Mouse (Mus musculus): ENCODE measurements around the gene Pidd1.
A peak's percentile ranks its signal among the peaks of the same experiment; 100 is the strongest.

Pidd1 gene

DNA sequence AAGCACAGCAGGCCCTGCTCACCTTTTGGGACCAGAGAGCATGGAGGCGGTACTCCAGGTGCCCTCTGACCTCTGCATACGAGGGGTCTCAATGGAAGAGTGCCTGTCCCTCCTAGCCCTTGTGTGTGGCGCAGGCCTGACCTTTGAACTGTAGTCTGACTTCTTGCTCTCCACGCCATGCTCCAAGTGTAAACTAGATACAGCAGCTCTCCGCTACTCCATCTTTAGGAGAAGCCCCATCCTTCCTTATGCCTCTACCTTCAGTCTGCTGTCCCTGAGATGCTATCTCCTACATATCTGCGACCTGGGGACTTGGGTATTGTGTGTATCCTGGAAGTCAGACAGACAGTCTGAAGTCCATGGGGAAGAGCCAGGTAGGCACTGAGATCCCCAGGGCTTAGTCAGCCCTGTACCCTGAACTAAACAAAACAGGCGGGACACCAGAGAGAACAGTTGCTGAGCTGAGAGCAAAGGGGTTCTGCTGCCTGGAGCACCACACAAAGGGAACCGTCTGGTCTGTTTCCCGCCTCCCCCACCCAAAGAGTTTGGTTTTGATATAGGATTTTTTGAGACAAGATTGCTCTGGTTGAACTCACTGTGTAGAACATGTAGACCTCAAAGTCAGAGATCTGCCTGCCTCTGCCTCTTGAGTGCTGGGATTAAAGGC, 7.8 kb downstream of the Pidd1 start:
- DNase-seq (ENCODE audit: low spot score), result no peak

DNA sequence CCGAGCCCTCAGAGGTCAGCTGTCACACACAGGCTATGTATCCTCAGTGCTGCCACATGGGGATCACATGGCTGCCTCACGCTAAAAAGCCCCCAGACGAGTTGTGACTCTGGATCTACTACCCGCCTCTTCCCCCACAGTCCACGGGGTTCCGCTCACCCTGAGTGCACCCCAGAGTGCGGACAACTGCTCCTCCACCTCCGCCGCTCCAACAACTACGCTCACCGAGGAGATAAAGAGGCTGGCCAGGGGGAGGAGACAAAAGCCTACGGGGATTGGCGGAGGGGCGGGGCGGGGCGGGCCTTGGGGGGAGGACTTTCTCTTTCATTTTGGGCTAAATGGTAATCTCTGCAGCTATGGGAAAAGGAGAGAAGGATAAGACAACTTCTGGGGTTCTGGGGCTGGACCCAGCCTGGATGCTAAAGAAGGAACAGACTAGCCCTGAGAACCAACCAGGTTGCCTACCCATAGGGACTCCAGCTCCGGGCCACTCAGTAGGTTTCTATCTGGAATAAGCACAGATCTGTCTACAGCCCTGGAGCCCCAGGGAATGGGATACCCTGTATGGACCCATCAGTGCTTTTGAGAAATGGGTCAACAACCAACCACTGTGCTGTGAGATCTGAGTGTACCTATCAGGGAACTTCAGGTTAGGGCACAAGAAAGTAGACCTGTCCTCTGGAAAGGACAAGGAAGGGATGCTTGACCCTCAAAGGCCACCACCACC, 8.5 kb downstream of the Pidd1 start:
- peak; percentile 49 for DNase-seq (ENCODE audit: low spot score)

DNA sequence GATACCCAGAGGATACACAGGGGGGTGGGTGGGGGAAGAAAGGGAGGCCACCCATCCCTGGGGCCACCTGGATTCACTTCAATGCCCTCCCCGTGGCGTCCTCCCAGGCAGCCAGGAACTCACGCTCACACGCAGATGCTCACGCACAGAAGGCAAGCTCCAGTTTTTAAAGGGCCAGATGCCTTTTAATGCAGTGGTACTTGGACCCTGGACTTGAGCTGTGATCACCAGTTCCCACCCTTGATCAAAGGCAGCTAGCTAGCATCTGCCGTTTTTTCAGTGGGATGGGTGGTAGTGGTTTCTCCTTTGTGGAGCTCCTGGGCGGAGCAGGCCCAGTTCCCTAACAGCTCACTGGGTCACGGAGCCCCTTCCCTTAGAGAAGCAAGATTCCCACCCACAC, 9.4 kb downstream of the Pidd1 start:
- peak; percentile 68 for DNase-seq (ENCODE audit: low spot score)

DNA sequence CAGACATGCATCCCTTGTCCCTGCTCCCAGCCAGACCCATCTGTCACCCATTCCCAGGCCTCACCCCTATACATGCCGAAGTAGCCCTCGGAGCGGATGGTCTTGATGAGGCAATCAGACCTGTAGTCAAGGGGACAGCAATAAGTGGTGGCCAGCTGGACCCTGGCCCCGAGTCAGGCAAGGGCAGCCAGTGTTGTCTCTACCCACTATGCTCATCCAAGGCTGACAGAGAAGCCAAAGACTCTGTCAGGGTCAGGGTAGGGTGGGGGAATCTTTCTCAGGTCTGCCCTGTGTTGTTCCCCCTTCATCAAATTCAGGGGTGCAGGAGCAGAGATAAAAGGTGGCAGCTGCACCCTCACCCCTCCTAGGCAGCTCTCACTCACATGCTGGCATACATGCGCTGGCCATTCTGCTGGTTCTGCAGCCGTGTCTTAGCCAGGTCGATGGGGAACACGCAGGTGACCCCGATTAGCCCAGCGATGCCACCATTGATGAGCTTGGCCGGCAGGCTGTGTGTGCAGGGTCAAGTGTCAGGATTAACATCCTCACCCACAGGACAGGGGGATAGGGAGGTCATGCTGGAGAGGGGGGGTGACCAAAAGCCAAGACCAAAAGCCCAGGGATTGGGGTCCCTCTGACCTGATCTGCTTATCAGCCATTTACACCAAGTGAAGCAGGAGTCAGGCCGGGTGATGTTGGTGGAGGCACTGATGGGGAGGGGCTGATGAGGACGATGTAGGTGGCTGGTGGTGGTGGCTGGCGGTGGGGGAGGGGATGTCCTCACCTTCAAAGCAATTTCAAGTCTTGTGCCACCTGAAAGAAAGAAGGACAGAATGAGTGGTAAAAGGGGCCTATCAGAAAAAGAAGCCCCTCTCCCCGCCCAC, 10.1 kb downstream of the Pidd1 start:
- DNase-seq (ENCODE audit: low spot score), result no peak

DNA sequence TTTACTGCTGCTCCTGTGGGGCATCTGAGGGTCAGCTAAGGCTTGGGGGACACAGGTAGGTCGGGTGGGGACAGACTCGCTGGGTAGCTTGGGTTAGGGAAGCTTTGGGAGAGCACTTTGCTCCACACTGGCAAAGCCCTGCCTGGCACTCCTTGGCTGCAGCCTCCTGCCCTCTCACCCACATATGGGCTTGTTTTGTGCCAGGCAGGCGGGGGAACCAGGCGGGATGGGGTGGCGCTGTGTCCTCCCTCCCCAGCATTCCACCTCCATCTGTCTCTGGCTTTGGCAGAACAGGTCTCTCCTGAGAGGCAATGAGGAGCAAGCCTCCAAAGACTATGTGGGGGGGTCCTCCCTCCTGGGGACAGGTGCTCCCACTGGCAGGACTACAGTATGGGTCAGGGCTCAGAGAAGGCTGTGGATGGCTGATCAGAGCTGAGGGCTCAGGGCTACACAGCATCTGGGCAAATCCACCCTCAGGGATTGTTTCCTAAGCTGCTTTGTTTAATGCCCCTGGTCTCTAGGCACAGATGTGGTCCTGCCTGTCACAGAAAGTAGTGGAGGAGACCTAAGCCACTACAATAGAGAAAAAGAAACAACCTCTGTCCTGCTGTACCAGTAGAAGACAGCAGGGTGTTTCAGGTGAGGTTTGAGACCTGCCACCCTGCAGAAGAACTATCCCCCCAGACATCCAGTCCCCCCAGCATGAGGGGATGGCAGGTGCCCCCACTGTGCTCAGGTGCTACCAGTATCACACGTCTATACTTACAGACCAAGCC, 10.9 kb downstream of the Pidd1 start:
- no peak for DNase-seq (ENCODE audit: low spot score)

DNA sequence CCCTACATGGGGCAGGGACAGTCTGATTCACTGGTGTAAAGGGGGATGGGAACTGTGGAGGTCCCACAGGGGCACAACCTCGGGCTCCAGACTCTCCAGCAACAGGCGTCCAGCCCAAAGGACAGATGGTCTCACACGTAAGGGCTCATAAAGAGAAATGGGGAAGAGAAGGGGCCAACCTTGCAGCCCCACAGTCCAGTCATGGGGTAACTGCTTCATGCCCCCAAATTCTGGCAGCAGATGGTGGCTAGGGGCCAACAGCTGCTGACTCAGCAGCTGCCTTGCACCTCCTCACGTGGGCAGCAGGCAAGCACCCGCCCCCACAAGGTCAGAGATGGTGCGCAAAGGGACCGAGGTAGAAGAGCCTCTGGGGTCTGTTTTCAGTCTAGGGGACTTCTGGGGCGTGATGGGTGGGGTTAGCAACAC, 11.6 kb downstream of the Pidd1 start:
- DNase-seq (ENCODE audit: low spot score), result no peak

DNA sequence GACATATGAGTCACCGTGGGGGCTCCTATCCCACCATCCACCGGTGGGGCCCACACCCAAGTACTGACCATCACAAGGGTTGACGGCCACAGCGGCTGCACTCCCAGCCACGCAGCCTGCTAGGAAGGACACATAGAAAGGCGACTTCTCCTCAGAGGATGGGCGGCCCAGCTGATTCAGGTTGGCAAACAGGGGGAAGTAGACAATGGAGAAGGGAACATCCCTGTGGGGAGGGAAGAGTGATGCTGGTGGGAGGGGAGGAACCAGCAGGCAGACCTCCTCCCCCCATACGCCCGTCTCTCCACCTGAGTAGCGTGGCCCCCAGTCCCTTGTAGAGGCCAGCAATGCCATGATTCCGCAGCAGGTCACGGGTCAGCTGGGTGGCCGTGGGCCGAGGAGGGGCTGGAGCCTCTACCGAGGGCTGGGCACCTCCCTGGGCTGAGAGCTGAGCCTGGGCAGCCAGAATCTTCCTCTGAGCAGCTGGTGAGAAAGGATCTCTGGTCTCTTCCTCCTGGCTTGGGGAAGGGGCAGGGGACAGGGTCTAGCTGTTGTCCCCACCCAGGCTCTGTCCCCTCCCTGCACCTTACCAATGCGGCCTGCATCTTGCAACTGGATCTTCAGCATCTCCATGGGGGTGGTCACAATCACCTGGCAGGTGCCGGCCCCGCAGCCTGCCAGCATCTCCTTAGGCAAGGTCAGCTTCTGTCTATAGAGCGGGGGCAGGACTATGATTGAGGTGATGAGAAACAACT, 12.2 kb downstream of the Pidd1 start:
- DNase-seq (ENCODE audit: low spot score), result no peak

DNA sequence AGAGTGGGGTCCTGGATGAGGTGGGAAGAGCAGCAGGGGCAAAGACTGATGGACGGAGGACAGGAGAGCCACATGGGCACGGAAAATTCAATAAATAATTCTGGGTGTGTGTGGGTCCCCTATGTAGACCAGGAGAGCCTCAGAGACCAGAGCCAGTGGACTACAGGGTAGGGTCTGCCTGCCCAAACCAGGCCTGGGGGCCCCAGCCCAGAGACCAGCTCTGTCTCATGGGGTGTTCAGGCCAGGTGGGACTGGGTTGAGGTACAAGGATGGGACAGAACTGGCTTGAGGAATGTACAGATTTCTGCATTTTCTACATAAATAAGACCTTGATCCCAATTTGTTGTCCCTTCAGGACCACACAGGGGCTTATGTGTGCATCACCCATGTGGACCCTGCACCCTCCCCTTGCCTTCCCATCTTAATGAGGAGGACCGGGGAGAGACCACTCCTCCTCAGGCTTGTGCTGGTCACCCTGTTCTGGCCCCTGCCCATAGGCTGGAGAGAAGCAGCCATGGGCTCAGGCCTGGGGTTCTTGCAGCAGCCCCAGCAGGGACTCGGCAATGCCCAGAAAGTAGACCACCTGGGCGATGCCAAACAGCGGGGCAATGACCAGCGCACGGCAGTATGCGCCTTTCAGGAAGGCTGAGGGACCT, 13.1 kb downstream of the Pidd1 start:
- no peak for DNase-seq (ENCODE audit: low spot score)

DNA sequence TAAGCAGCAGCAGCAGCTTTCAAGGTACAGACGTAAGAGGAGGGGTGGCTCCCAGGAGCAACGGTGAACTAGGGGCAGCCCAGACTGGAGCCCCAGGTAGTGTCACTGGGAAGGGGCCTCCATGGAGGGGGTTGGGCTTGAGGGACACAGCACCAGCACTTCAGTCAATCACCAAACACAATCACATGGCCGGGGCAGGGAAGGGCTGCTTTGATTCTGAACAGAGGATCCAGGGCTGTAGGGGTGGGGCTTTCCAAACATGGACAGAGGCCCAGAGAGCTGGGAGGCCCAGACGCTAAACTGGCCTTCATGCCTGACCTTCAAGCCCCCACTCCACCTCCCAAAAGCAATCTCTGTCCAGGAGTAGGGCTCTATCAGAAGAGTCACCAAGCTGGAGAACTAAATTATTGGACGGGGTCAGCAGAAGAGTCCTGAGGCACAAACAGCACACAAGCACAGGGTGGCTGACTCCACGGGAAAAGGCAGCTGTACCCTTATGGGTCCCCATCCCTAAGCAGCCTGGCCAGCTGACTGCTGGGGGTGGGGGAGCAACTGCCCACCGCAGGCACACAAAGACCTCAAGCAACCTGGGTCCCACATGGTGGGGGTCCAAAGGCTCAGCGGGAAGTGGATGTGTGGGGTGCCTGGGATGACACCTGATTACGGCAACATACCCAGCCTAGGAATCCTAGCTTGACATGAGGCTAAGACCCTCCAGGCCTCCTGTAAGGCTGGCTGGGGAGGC, 13.8 kb downstream of the Pidd1 start:
- DNase-seq (ENCODE audit: low spot score), result no peak

DNA sequence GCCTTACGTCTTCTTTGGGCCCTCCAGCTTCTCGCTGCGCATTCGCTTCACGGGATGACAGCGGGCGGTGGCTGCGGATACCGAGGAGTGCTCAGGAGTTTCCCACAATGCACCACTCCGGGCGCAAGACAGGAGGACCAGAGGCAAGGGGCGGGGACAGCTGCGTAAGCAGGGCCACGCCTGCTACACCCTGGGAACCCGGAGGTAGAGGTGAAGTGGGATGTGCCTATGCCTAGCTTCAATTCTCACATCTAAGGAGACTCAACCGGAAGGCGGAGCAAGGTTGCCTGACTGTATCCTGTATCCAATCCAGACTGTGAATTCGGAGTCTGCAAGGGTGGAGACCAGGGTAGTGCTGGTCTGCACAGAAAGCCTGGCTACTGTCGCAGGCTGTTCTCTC, 14.5 kb downstream of the Pidd1 start, which contains the start of gene Cend1:
Gene Cend1 (minus strand): TSS at position 182 of the 400 bp plus-strand sequence.
- peak; percentile 72 for DNase-seq (ENCODE audit: low spot score)

DNA sequence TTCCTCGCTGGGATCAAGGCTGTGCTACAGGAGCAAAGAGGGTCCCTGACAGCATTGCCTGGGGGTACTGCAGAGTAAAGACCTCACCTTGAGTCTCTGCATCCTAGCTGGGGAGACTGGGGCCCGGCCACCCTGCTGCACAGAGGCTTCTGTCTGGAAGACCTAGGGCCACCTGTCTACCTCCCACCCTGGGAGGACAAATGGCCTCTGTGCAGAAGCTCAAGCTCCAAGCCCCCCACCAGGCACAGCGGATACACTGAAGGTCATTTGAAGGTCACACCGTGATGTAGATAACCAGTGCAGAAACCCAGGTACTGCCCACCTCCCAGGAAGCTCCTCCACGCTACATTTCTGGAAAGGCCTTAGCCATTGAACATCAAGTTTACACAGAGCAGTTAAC, 15.1 kb downstream of the Pidd1 start:
- DNase-seq (ENCODE audit: low spot score), result no peak

DNA sequence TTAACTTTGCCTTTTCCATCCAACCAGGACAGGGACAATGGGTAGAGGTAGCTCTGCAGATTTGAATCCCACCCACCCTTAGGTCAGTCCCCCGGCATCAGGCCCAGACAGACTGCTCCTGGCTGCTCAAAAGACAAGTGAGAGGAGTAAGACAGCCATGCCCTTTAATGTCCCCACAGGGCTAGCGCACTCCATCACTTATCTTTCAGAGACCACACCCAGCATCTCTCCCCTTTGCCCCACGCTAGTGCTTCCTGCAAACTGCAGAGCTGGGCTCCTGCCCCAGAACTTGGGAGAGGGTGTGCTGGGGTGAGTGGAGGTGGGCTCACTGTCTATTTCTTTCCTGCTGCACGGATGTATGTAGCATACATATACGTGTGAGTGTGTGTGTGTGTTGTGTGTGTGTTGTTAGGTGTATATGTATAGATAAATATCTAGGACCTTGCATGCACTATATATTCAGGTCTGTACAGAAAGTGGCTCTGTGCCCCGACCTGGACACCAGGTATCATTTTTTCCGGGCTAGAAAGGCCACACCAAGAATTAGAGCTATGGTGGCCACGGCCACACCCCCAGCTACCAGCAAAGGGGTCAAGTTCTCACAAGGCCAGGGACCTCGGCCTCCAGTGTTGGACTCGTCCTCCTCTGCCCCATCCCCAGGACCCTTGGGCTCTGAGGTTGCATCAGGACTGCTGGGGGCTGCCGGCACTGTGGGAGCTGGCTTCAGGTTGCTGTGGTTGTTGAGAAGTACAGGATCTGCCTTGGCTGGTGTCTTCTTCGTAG, 16.7 kb downstream of the Pidd1 start:
- DNase-seq (ENCODE audit: low spot score), result no peak

DNA sequence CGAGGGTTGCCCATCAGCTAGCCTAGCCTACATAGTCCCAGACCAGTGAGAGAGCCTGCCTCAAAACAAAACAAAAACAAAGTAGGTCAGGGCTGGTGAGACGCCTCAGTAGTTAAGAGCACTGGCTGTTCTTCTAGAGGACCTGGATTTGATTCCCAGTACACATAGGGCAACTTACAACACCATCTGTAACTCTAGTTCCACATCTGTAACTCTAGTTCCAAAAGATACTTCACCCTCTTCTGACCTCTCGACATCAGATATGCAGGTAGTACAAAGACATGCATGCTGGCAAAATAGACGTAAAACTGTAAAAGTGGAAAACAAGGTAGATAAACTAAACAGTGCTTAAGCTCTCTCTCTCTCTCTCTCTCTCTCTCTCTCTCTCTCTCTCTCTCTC, 20.0 kb downstream of the Pidd1 start:
- DNase-seq (ENCODE audit: low spot score), result no peak

DNA sequence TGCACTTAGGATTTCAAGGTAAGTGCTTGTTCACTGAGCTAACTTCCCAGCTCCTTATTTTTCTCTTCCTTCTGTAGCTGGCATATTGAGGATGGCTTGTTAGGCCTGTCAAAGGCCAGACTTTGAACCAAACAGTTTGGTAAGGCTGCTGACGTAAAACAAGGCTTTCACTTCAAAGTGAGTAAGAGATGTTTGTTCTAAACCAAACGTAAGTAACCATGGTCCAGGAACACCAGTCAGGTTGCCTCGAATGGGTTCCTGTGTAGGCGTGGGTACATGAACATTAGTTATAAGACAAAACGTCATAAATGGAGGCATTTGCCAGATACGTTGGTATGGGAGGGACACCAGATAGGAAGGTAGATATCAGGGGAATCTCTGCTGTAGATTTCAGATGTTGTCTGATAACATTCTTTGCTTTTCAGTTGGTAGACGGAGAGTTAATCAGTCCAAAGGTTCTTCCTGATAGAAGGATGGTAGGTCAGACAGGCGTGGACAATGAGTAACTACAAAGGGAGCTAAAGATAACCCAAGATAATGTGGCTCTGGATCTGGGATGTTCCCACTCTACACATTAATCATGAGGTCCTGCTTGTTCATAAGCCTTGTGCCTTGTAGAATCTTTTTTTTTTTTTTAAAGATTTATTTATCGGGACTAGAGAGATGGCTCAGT, 23.7 kb downstream of the Pidd1 start:
- DNase-seq (ENCODE audit: low spot score), result no peak

DNA sequence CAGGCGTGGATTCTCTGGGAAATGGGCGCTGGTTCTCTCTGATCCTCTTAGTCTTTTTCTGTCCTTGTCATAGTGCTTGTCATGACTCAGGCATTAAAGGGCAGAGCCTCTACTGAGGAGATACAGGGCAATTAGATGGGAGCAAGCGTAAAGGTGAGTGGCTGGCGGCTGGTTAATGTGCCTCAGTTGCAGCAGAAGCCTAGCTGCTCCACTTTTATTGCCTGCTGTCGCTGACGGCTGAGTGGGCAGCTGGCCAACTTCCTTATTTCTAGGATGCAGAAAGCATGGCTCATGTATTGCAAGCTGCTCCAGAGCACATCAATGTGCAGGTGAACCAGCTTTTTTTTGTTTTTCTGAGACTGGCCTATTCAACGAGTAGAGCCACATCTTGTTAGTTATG, 24.9 kb downstream of the Pidd1 start:
- DNase-seq (ENCODE audit: low spot score), result no peak

DNA sequence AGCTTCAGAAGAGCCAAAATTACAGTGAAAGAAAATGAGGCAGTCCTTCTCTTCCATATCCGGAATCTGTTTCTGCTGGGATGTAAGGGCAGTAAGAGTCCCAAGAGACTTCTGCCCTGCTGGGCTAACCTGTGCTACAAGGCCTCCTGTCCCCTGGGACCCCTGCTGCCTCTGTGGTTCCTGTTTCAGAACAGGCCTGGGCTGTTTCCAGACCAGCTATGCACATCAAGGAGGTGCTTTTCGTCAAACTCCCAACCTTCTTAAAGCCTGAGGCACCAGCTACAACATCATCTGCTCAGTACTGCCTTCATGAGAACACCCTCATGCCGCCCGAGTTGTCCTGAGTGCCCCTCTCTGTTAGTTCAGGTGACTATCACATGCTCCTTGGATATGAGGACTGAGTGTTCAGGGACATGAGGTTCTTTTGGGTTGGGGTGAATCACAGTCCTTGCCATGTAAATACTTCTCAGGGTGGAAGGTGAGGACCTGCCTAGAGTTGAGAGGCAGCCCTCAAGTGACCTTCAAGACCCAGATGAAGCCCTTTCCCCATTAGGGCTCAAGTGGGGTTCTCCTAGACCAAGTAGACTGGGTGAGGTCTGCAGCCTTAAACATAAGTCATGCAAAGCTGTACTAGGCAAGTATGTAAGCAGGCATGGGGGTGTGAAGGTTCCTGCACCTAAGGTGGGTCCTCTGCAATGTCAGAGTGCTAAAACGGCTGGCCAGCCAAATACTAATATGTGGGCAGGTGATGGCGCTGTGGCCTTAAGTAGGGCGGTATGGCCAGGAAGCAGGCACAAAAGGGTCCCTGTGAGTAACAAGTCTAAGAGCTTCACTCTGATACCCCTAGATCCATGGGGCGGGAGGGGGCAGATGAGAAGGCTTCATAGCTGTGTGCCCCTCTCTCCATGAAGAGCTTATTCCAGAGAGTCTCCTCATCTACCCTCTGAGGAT, 25.8 kb downstream of the Pidd1 start:
- DNase-seq (ENCODE audit: low spot score), result no peak

DNA sequence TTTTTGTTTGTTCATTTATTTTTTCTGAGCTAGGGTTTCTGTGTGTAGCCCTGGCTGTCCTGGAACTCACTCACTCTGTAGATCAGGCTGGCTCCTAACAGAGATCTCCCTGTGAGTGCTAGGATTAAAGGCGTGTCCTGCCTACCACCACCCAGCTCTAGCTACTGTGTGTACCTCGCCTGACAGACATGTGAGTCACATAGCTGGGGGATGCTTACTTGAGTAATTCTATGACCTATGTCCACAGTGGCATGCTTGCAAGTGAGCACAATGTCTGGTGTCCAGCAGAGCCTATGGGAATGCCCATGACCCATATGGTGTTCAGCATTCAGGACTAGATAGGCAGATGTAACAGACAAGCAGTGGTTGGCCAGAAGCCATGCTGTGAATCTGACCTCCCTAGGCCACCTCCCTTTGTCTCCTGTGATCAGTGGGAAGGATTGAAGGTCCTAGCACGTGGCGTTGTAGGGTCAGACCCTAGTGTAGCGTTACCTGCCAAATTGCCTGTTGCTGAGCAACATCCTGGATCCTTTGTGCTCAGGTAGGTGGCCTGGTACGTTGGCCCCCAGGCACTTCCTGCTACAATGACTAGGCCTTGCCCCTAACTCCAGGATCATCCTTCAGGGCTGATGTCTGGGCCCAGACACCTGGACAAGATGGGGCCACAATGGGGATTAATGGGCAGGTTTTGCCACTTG, 27.5 kb downstream of the Pidd1 start:
- DNase-seq (ENCODE audit: low spot score), result no peak
